Mouse (Mus musculus): ENCODE measurements around the gene Olfr770. TPM values are rescaled to one million over a fixed set of nuclear protein-coding genes. Genes with fewer than 3 reads are reported as not detected.

Olfr770 gene
- not detected for polyA plus RNA-seq (2017; shearing (Covaris generic))

DNA sequence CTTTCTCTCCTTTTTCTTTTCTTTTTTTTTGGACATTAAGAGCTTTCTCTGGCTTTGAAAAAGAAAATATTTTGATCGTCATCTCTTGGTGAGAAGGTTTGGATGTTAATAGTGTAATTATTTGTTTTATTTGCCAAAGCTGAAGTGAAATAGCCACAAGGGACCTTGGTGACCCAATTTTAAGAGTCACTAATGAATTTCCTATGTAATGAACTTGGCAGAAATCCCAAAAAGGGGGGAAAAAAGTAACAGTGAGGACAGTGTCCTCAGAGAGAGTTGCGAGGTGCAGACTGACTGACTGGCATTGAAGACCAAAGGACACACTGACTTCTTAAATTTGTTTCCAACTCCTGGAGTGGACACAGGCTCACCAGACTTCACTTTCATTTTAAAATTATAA lies at the start of gene Olfr770:
Gene Olfr770 (minus strand): TSS at position 101 of the 400 bp plus-strand sequence.

GRCm38 (mm10) chr10:129187319-129187718 lies 48.5 kb upstream of the Olfr770 start, which contains the start of gene Olfr773:
Gene Olfr773, minus strand, starts transcription at chr10:129187419.

GRCm38 (mm10) chr10:129177821-129178220 lies 39.0 kb upstream of the Olfr770 start, which contains the start of gene Olfr772:
Gene Olfr772, minus strand, starts transcription at chr10:129177921.

DNA sequence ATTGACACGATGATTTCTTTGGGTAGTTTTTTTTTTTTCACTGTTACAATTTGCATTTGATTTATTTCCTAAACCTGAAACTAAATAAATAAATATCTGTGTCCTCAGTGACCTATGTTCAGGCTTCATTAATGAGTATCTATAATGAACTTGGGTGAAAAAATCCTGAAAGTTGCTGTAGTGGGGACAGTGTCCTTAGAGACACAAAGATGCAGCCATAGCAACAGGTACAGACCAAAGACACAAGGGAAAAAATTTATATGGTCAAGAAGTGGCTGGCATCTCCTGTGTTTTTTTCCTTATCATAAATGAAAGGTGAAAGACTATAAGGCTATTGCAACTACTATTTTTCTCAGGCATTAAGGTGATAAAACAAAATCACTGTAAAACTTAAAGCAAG lies 25.9 kb upstream of the Olfr770 start, which contains the start of gene Olfr771:
Gene Olfr771 (minus strand): TSS at position 101 of the 400 bp plus-strand sequence.

GRCm38 (mm10) chr10:129117761-129118160 lies 21.0 kb downstream of the Olfr770 start, which contains the start of gene Olfr769:
Gene Olfr769, minus strand, starts transcription at chr10:129117861.

GRCm38 (mm10) chr10:129099275-129099674 lies 39.5 kb downstream of the Olfr770 start, which contains the start of gene Olfr768:
Gene Olfr768, minus strand, starts transcription at chr10:129099375.

GRCm38 (mm10) chr10:129082810-129083209 lies 56.0 kb downstream of the Olfr770 start, which contains the start of gene Olfr767:
Gene Olfr767, minus strand, starts transcription at chr10:129082910.

Other genes with a start within 250 kb of the Olfr770 start
- gene Gdf11, start 247.3 kb downstream of the Olfr770 start, polyA plus RNA-seq (2017; shearing (Covaris generic)), result 1.4 TPM
- gene Cd63, start 238.0 kb downstream of the Olfr770 start, polyA plus RNA-seq (2017; shearing (Covaris generic)), result 0.51 TPM
- gene Rdh5, start 216.1 kb downstream of the Olfr770 start, polyA plus RNA-seq (2017; shearing (Covaris generic)), result 17.8 TPM
- 198 TPM for gene Bloc1s1, start 215.0 kb downstream of the Olfr770 start, polyA plus RNA-seq (2017; shearing (Covaris generic))
- gene Itga7, start 205.2 kb downstream of the Olfr770 start, polyA plus RNA-seq (2017; shearing (Covaris generic)), result 8.2 TPM
- gene Mettl7b, start 178.0 kb downstream of the Olfr770 start, polyA plus RNA-seq (2017; shearing (Covaris generic)), result not detected
- gene Olfr9, start 149.6 kb downstream of the Olfr770 start, polyA plus RNA-seq (2017; shearing (Covaris generic)), result not detected
- gene Olfr763, start 128.2 kb downstream of the Olfr770 start, polyA plus RNA-seq (2017; shearing (Covaris generic)), result not detected
- gene Olfr764-ps1, start 99.1 kb downstream of the Olfr770 start, polyA plus RNA-seq (2017; shearing (Covaris generic)), result not detected
- gene Olfr765, start 89.0 kb downstream of the Olfr770 start, polyA plus RNA-seq (2017; shearing (Covaris generic)), result not detected
- gene Olfr766-ps1, start 70.0 kb downstream of the Olfr770 start, polyA plus RNA-seq (2017; shearing (Covaris generic)), result not detected
- gene Olfr767, start 56.1 kb downstream of the Olfr770 start, polyA plus RNA-seq (2017; shearing (Covaris generic)), result not detected
- not detected for gene Olfr768, start 39.6 kb downstream of the Olfr770 start, polyA plus RNA-seq (2017; shearing (Covaris generic))
- gene Olfr769, start 21.1 kb downstream of the Olfr770 start, polyA plus RNA-seq (2017; shearing (Covaris generic)), result not detected
- gene Olfr771, start 25.8 kb upstream of the Olfr770 start, polyA plus RNA-seq (2017; shearing (Covaris generic)), result not detected
- gene Olfr772, start 38.9 kb upstream of the Olfr770 start, polyA plus RNA-seq (2017; shearing (Covaris generic)), result not detected
- gene Olfr773, start 48.4 kb upstream of the Olfr770 start, polyA plus RNA-seq (2017; shearing (Covaris generic)), result not detected
- not detected for gene Olfr774, start 97.2 kb upstream of the Olfr770 start, polyA plus RNA-seq (2017; shearing (Covaris generic))
- not detected for gene Olfr775, start 109.4 kb upstream of the Olfr770 start, polyA plus RNA-seq (2017; shearing (Covaris generic))
- gene Olfr776, start 120.1 kb upstream of the Olfr770 start, polyA plus RNA-seq (2017; shearing (Covaris generic)), result not detected
- gene Olfr777, start 132.5 kb upstream of the Olfr770 start, polyA plus RNA-seq (2017; shearing (Covaris generic)), result not detected
- gene Olfr780, start 179.1 kb upstream of the Olfr770 start, polyA plus RNA-seq (2017; shearing (Covaris generic)), result not detected
- gene Olfr781, start 189.9 kb upstream of the Olfr770 start, polyA plus RNA-seq (2017; shearing (Covaris generic)), result not detected
- gene Olfr782, start 209.9 kb upstream of the Olfr770 start, polyA plus RNA-seq (2017; shearing (Covaris generic)), result not detected
- gene Olfr784, start 245.1 kb upstream of the Olfr770 start, polyA plus RNA-seq (2017; shearing (Covaris generic)), result not detected

Data from CD4-positive, CD25-positive, alpha-beta regulatory T cell, adult 9 weeks (primary cell).